Mouse (Mus musculus): ENCODE results near the gene Tmem92.

Tmem92 gene

GRCm38 (mm10) chr11:94782603-94783002, at the start of gene Tmem92:
Gene Tmem92, minus strand, starts transcription at chr11:94782703.
- no peak for DNase-seq

GRCm38 (mm10) chr11:94828966-94829365, 46.5 kb upstream of the Tmem92 start:
- DNase-seq = no peak

- peak; percentile 10 for DNase-seq
Measured at GRCm38 (mm10) chr11:94819427-94819826, 36.9 kb upstream of the Tmem92 start.

- DNase-seq = peak; percentile 5
Measured at GRCm38 (mm10) chr11:94818946-94819345, 36.4 kb upstream of the Tmem92 start.

- DNase-seq = peak; percentile 17
Measured at GRCm38 (mm10) chr11:94811537-94811936, 29.0 kb upstream of the Tmem92 start.

- no peak for DNase-seq
Measured at GRCm38 (mm10) chr11:94791700-94792099, 9.2 kb upstream of the Tmem92 start.

GRCm38 (mm10) chr11:94785247-94785646, 2.7 kb upstream of the Tmem92 start:
- DNase-seq = peak; percentile 82

- no peak for DNase-seq
Measured at GRCm38 (mm10) chr11:94774887-94775497, 7.5 kb downstream of the Tmem92 start.

GRCm38 (mm10) chr11:94773851-94774250, 8.7 kb downstream of the Tmem92 start:
- no peak for DNase-seq

GRCm38 (mm10) chr11:94772363-94773055, 10.0 kb downstream of the Tmem92 start:
- no peak for DNase-seq

GRCm38 (mm10) chr11:94767241-94767640, 15.3 kb downstream of the Tmem92 start:
- DNase-seq = no peak

- DNase-seq = no peak
Measured at GRCm38 (mm10) chr11:94762775-94763174, 19.7 kb downstream of the Tmem92 start.

- DNase-seq = no peak
Measured at GRCm38 (mm10) chr11:94762281-94762680, 20.2 kb downstream of the Tmem92 start.

GRCm38 (mm10) chr11:94760799-94761198, 21.7 kb downstream of the Tmem92 start:
- peak; percentile 25 for DNase-seq

GRCm38 (mm10) chr11:94760364-94760763, 22.1 kb downstream of the Tmem92 start:
- peak; percentile 1 for DNase-seq

GRCm38 (mm10) chr11:94759916-94760315, 22.6 kb downstream of the Tmem92 start:
- DNase-seq = no peak

- DNase-seq = no peak
Measured at GRCm38 (mm10) chr11:94752946-94753713, 29.4 kb downstream of the Tmem92 start.

- DNase-seq = no peak
Measured at GRCm38 (mm10) chr11:94741732-94742272, 40.7 kb downstream of the Tmem92 start, which contains the start of gene Cdc34b. Gene Cdc34b, plus strand, starts transcription at chr11:94741782.

- no peak for DNase-seq
Measured at GRCm38 (mm10) chr11:94735746-94736145, 46.8 kb downstream of the Tmem92 start.

- DNase-seq = peak; percentile 60
Measured at GRCm38 (mm10) chr11:94732773-94733172, 49.7 kb downstream of the Tmem92 start.

- DNase-seq = no peak
Measured at GRCm38 (mm10) chr11:94731229-94731628, 51.3 kb downstream of the Tmem92 start.

GRCm38 (mm10) chr11:94730261-94730660, 52.2 kb downstream of the Tmem92 start:
- peak; percentile 81 for DNase-seq

- DNase-seq = no peak
Measured at GRCm38 (mm10) chr11:94729565-94729964, 52.9 kb downstream of the Tmem92 start.

Data from lung, postnatal 36 days (tissue).